Mouse (Mus musculus) hindbrain, embryonic 15.5 days (tissue): ENCODE results near the gene Efnb2. TPM values are rescaled to one million over a fixed set of nuclear protein-coding genes. Genes with fewer than 3 reads are reported as not detected.

Source experiments
- ATAC-seq: fragments of 200-750 bp; cut with Nextera tagmentation; 2 replicates; pipeline ENCODE4 v1.8.0; 2017; ENCODE audit warnings: low read depth, moderate number of reproducible peaks, moderate TSS enrichment; ENCODE audit not compliant: low FRiP score
- H3K27ac ChIP-seq: fragments of 300-500 bp; sonication (generic); replicated peaks from 2 replicates; pipeline ENCODE4 v1.5.1; 2015; ENCODE audit warnings: mild to moderate bottlenecking, inconsistent platforms
- H3K27me3 ChIP-seq: fragments of 300-500 bp; sonication (generic); 2 replicates; pipeline ENCODE4 v1.6.1; 2015; ENCODE audit warnings: control low read depth, inconsistent platforms
- H3K36me3 ChIP-seq: fragments of 300-500 bp; sonication (generic); 2 replicates; pipeline ENCODE4 v1.6.1; 2015; ENCODE audit warnings: control low read depth, inconsistent platforms
- H3K4me1 ChIP-seq: fragments of 300-500 bp; sonication (generic); replicated peaks from 2 replicates; pipeline ENCODE4 v1.6.1; 2015; ENCODE audit warnings: control low read depth, inconsistent platforms
- H3K4me2 ChIP-seq: fragments of 300-500 bp; sonication (generic); 2 replicates; pipeline ENCODE4 v1.6.1; 2015; ENCODE audit warnings: moderate library complexity, mild to moderate bottlenecking, inconsistent platforms
- H3K4me3 ChIP-seq: fragments of 300-500 bp; sonication (generic); 2 replicates; pipeline ENCODE4 v1.5.1; 2015; ENCODE audit warnings: mild to moderate bottlenecking, inconsistent platforms
- H3K9ac ChIP-seq: fragments of 300-500 bp; sonication (generic); 2 replicates; pipeline ENCODE4 v1.6.1; 2015; ENCODE audit warnings: inconsistent platforms
- H3K9me3 ChIP-seq: fragments of 300-500 bp; sonication (generic); 2 replicates; pipeline ENCODE4 v1.6.1; 2016; ENCODE audit warnings: control low read depth, inconsistent platforms
- WGBS: fragments of 180-500 bp; shearing (Covaris S2); methylation state at CpG from one replicate; pipeline ENCODE4 v1.1.7; 2015; 5-methylcytosine and 5-hydroxymethylcytosine counted together
- polyA plus RNA-seq: library from polyadenylated mRNA; unstranded; fragments of >200 nt; fragmentation: Nextera tagmentation; extraction: Ambion mirVana; gene quantifications from 2 replicates; pipeline ENCODE4 v1.2.1, GENCODE M21; 2015

Gene Efnb2
- polyA plus RNA-seq, 1 experiment from 2014 or later, result 21.5 TPM

- Histone ChIP-seq H3K9ac (no peak overlapping the region), H3K4me1 (no peaks in the 10 kb centered on the region), H3K4me3 (no peak overlapping the region), H3K27ac (no peak overlapping the region), H3K27me3 (no peaks in the 10 kb centered on the region), H3K9me3 (no peaks in the 10 kb centered on the region), H3K36me3 (no peaks in the 10 kb centered on the region), H3K4me2 (no peak overlapping the region)
- no peak for ATAC-seq
- 81% methylated on average over 6 of the region's 6 CpGs for WGBS
Measured at GRCm38 (mm10) chr8:8603875-8604274, 57.2 kb downstream of the Efnb2 start.

- no peak overlapping the region for H3K4me2 ChIP-seq
- no peaks in the 10 kb centered on the region for H3K9me3 ChIP-seq
- no peaks in the 10 kb centered on the region for H3K27me3 ChIP-seq
- no peak overlapping the region for H3K27ac ChIP-seq
- 76% methylated on average over 7 of the region's 7 CpGs for WGBS
- no peak for ATAC-seq
- H3K9ac ChIP-seq, result no peak overlapping the region
- H3K4me1 ChIP-seq, result no peaks in the 10 kb centered on the region
- no peak overlapping the region for H3K4me3 ChIP-seq
- H3K36me3 ChIP-seq, result no peaks in the 10 kb centered on the region
Measured at GRCm38 (mm10) chr8:8602616-8603461, 58.2 kb downstream of the Efnb2 start.

GRCm38 (mm10) chr8:8599931-8600330, 61.1 kb downstream of the Efnb2 start:
- 80% methylated on average over 7 of the region's 7 CpGs for WGBS
- H3K9me3 ChIP-seq, result no peaks in the 10 kb centered on the region
- no peak overlapping the region for H3K4me3 ChIP-seq
- H3K27me3 ChIP-seq, result no peaks in the 10 kb centered on the region
- no peak overlapping the region for H3K27ac ChIP-seq
- no peak overlapping the region for H3K9ac ChIP-seq
- ATAC-seq, result no peak
- no peaks in the 10 kb centered on the region for H3K4me1 ChIP-seq
- no peaks in the 10 kb centered on the region for H3K36me3 ChIP-seq
- no peak overlapping the region for H3K4me2 ChIP-seq

- Histone ChIP-seq H3K27me3 (no peaks in the 10 kb centered on the region), H3K9ac (no peak overlapping the region), H3K4me3 (no peak overlapping the region), H3K27ac (no peak overlapping the region), H3K4me2 (no peak overlapping the region), H3K4me1 (no peaks in the 10 kb centered on the region), H3K36me3 (no peaks in the 10 kb centered on the region), H3K9me3 (no peaks in the 10 kb centered on the region)
- WGBS, result 13% methylated on average over 13 of the region's 13 CpGs
- no peak for ATAC-seq
Measured at GRCm38 (mm10) chr8:8597434-8597833, 63.6 kb downstream of the Efnb2 start.

- no peak overlapping the region for H3K27ac ChIP-seq
- 44% methylated on average over 12 of the region's 12 CpGs for WGBS
- no peak overlapping the region for H3K4me3 ChIP-seq
- H3K4me2 ChIP-seq, result no peak overlapping the region
- no peaks in the 10 kb centered on the region for H3K36me3 ChIP-seq
- H3K9me3 ChIP-seq, result no peaks in the 10 kb centered on the region
- H3K4me1 ChIP-seq, result no peaks in the 10 kb centered on the region
- no peaks in the 10 kb centered on the region for H3K27me3 ChIP-seq
- 0 out of 2 replicates have a peak, but pooled peaks have one; percentile 15 for ATAC-seq
- no peak overlapping the region for H3K9ac ChIP-seq
Measured at GRCm38 (mm10) chr8:8595831-8596611, 65.0 kb downstream of the Efnb2 start.

- WGBS, result 83% methylated on average over 7 of the region's 7 CpGs
- no peaks in the 10 kb centered on the region for H3K27me3 ChIP-seq
- H3K27ac ChIP-seq, result no peak overlapping the region
- H3K9ac ChIP-seq, result no peak overlapping the region
- H3K4me2 ChIP-seq, result no peak overlapping the region
- H3K9me3 ChIP-seq, result no peaks in the 10 kb centered on the region
- no peak overlapping the region for H3K4me3 ChIP-seq
- ATAC-seq, result no peak
- H3K4me1 ChIP-seq, result no peaks in the 10 kb centered on the region
- H3K36me3 ChIP-seq, result no peaks in the 10 kb centered on the region
Measured at GRCm38 (mm10) chr8:8593812-8594211, 67.2 kb downstream of the Efnb2 start.

GRCm38 (mm10) chr8:8593371-8593770, 67.7 kb downstream of the Efnb2 start:
- Histone ChIP-seq H3K27ac (no peak overlapping the region), H3K27me3 (no peaks in the 10 kb centered on the region), H3K9me3 (no peaks in the 10 kb centered on the region), H3K36me3 (no peaks in the 10 kb centered on the region), H3K4me3 (no peak overlapping the region), H3K9ac (no peak overlapping the region), H3K4me1 (no peaks in the 10 kb centered on the region), H3K4me2 (no peak overlapping the region)
- no peak for ATAC-seq
- 93% methylated on average over 6 of the region's 6 CpGs for WGBS

GRCm38 (mm10) chr8:8592331-8592730, 68.7 kb downstream of the Efnb2 start:
- H3K36me3 ChIP-seq, result no peaks in the 10 kb centered on the region
- H3K27me3 ChIP-seq, result no peaks in the 10 kb centered on the region
- H3K4me1 ChIP-seq, result no peaks in the 10 kb centered on the region
- ATAC-seq, result no peak
- H3K9me3 ChIP-seq, result no peaks in the 10 kb centered on the region
- H3K4me2 ChIP-seq, result no peak overlapping the region
- H3K27ac ChIP-seq, result no peak overlapping the region
- H3K4me3 ChIP-seq, result no peak overlapping the region
- no peak overlapping the region for H3K9ac ChIP-seq
- 94% methylated on average over 3 of the region's 3 CpGs for WGBS

GRCm38 (mm10) chr8:8583981-8584377, 77.1 kb downstream of the Efnb2 start:
- WGBS, result 89% methylated on average over 4 of the region's 4 CpGs

GRCm38 (mm10) chr8:8583290-8583980, 77.6 kb downstream of the Efnb2 start:
- H3K36me3 ChIP-seq, result no peaks in the 10 kb centered on the region
- 96% methylated on average over 4 of the region's 4 CpGs for WGBS
- no peaks in the 10 kb centered on the region for H3K27me3 ChIP-seq
- H3K4me3 ChIP-seq, result no peak overlapping the region
- no peak for ATAC-seq
- H3K9me3 ChIP-seq, result no peaks in the 10 kb centered on the region
- no peaks in the 10 kb centered on the region for H3K4me1 ChIP-seq
- H3K9ac ChIP-seq, result no peak overlapping the region
- no peak overlapping the region for H3K27ac ChIP-seq
- no peak overlapping the region for H3K4me2 ChIP-seq

More at GRCm38 (mm10) chr8:8583981-8584377, 77.1 kb downstream of the Efnb2 start:
- Histone ChIP-seq H3K4me3 (no peak overlapping the region), H3K9me3 (no peaks in the 10 kb centered on the region), H3K4me2 (no peak overlapping the region), H3K9ac (no peak overlapping the region), H3K27ac (no peak overlapping the region), H3K36me3 (no peaks in the 10 kb centered on the region), H3K4me1 (no peaks in the 10 kb centered on the region), H3K27me3 (no peaks in the 10 kb centered on the region)
- no peak for ATAC-seq

- Histone ChIP-seq H3K9me3 (no peaks in the 10 kb centered on the region), H3K4me3 (no peak overlapping the region), H3K27ac (no peak overlapping the region), H3K9ac (no peak overlapping the region), H3K4me1 (peaks cover 16% of the 10 kb centered on the region), H3K36me3 (no peaks in the 10 kb centered on the region), H3K4me2 (no peak overlapping the region), H3K27me3 (no peaks in the 10 kb centered on the region)
- WGBS, result 26% methylated on average over 11 of the region's 11 CpGs
- no peak for ATAC-seq
Measured at GRCm38 (mm10) chr8:8577770-8578303, 83.2 kb downstream of the Efnb2 start.

- H3K9me3 ChIP-seq, result no peaks in the 10 kb centered on the region
- peaks cover 16% of the 10 kb centered on the region for H3K4me1 ChIP-seq
- H3K4me3 ChIP-seq, result no peak overlapping the region
- ATAC-seq, result no peak
- no peaks in the 10 kb centered on the region for H3K36me3 ChIP-seq
- H3K27me3 ChIP-seq, result no peaks in the 10 kb centered on the region
- WGBS, result 88% methylated on average over 6 of the region's 6 CpGs
- H3K4me2 ChIP-seq, result no peak overlapping the region
- no peak overlapping the region for H3K27ac ChIP-seq
- H3K9ac ChIP-seq, result no peak overlapping the region
Measured at GRCm38 (mm10) chr8:8576833-8577232, 84.2 kb downstream of the Efnb2 start.
